Mouse (Mus musculus) brain, embryonic 14.5 days (tissue): ENCODE results near the gene Zscan26. TPM values are rescaled to one million over a fixed set of nuclear protein-coding genes. Genes with fewer than 3 reads are reported as not detected.
A peak's percentile ranks its signal among the peaks of the same experiment; 100 is the strongest.

Experiments used
- DNase-seq: peaks from one replicate; pipeline ENCODE4 v3.0.0-alpha.2; 2011; ENCODE audit warnings: low read depth
- CTCF ChIP-seq: fragments of 200-500 bp; IDR thresholded peaks from 2 replicates; pipeline ENCODE4 v1.5.1; 2012; ENCODE audit warnings: inconsistent platforms, mild to moderate bottlenecking, moderate library complexity, borderline replicate concordance; ENCODE audit not compliant: insufficient read depth, insufficient read length; ENCODE audit errors: extremely low read depth
- POLR2A ChIP-seq: fragments of 200-500 bp; IDR thresholded peaks from 2 replicates; pipeline ENCODE4 v1.6.1; 2012; ENCODE audit warnings: mild to moderate bottlenecking, inconsistent platforms, borderline replicate concordance; ENCODE audit not compliant: poor library complexity, insufficient read depth, insufficient read length, severe bottlenecking; ENCODE audit errors: extremely low read depth
- polyA plus RNA-seq: library from polyadenylated mRNA; depleted of rRNA; stranded (reverse); fragments of >200 nt; gene quantifications from 2 replicates; pipeline ENCODE4 v1.2.3, GENCODE M21; 2012

The Zscan26 gene
- polyA plus RNA-seq, 1 experiment: 36.7 TPM

- TF ChIP-seq CTCF (no peak), POLR2A (no peak)
- DNase-seq: no peak
Measured at GRCm38 (mm10) chr13:21456347-21456746, 2.8 kb upstream of the Zscan26 start.

DNA sequence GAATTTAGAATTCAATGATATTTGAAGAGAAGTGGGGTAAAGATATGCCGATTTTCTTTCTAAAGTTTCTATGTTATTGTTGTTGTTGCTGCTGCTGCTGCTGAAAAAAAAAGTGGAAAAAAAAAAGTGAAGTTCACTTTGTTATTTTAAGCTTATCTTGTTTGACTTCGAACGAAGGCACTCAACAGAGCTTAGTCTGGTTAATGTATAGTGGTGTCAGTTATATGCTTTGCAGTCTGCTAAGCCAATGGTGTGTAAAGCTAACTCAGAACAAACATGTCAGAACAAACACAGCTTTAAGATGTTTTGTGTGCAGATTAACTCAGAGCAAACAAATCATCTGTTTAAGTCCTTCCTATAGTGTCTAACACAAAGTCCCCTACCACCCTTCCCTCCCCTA, 603 bp upstream of the Zscan26 start:
- TF ChIP-seq POLR2A (no peak), CTCF (no peak)
- DNase-seq: no peak

DNA sequence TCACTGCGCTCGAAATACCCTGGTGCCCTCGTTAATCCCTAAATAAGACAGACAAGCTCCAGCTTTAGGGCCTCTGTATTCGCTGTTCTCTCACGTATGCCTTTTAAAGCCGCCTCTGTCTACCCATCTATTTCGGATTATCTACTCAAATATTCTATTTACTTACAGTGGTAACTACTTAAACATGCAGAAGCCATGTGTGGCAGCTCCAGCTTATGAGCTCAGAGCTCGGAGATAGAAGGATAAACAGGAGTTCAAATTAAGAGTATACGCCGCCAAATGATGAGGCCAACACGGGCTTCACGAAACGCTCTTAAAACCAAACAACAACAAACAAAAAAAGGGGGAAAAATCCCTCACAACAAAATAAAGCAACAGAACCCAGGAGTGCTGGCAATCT, 488 bp downstream of the Zscan26 start:
- DNase-seq: no peak
- TF ChIP-seq POLR2A: no peak
- no peak for TF ChIP-seq CTCF

GRCm38 (mm10) chr13:21447856-21448614, 5.5 kb downstream of the Zscan26 start:
- no peak for TF ChIP-seq CTCF
- TF ChIP-seq POLR2A: no peak
- DNase-seq: no peak

GRCm38 (mm10) chr13:21446796-21447195, 6.7 kb downstream of the Zscan26 start:
- no peak for DNase-seq
- TF ChIP-seq CTCF: no peak
- TF ChIP-seq POLR2A: no peak

GRCm38 (mm10) chr13:21441207-21441572, 12.3 kb downstream of the Zscan26 start:
- no peak for TF ChIP-seq CTCF
- TF ChIP-seq POLR2A: no peak
- DNase-seq: no peak

DNA sequence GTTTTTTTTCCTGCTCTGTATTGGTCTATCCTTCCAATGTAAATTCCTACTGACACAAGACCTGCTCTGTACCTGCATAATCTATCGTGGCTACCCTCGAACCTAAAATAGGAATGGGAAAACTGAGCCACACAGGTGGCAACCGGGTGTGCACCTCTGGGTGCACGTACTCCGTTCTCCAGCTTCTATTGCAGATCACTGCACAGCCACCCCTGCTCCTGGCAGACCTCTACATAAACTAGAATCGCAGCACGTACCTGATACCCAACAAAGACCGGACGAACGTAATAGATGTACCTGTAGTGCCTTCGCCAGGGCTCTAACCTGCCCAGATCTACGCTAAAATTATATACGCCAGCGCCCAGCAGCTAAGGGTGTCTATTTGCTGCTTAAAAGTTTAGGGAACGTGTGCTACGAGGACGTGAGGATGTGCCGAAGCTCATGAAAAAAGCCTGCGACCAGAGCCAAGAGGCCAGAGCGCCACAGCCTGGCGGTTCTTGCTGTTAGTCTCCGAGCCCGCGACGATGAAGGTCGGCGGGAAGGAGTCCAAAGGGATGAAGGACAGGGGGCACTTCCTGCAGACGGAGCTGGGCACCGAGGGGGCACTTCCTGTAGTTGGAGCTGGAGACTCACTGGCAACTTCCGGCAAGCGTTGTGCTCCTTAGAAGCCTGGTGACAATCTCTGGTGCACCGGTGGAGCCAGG, 12.9 kb downstream of the Zscan26 start, which contains the start of gene Pgbd1:
Gene Pgbd1, minus strand, starts transcription at position 556 of the 704 bp plus-strand sequence.
- peak; percentile 96 for DNase-seq
- TF ChIP-seq CTCF (peak; percentile 31; the same call in 1 of the 2 replicates), POLR2A (peak; percentile 32; the same call in 1 of the 2 replicates)

- TF ChIP-seq CTCF: no peak
- TF ChIP-seq POLR2A: no peak
- DNase-seq: no peak
Measured at GRCm38 (mm10) chr13:21435476-21435875, 18.1 kb downstream of the Zscan26 start.

DNA sequence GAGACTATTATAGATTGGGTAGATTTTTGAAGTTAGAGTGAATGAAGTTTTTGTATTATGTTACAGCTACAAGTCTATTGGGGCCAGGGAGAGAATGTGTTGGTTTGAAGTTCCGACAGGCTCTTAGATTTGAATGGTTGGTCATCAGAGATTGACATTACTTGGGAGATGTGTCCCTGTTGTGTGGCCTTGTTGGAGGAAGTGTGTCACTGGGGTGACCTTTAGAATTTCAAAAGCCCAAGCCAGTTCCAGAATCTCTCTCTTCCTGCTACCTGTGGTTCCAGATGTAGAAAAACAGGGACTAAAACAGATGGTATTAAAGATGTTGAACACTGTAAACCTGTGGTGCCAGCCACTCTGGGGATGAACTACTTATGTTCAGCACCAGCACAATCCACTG, 25.9 kb downstream of the Zscan26 start:
- DNase-seq: no peak

DNA sequence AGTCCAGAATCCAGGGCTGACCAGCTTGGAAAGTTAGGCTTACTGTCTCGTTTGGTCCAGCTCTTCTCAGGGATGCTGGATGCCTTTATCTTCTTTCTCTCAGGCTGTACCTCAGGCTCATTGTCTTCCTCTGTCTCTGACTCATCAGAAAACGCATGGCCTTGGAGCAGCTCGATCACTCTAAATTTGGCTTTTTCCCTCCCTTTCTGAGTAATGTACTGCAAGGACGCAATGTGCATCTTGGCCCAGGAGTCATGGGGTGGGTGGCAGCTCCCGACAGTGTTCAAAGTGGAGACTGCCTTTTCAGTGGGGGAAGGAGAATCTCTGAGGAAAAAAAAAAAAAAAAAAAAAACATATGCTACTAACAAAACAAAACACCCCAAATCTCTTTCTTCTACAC, 30.2 kb downstream of the Zscan26 start:
- DNase-seq: no peak
- TF ChIP-seq POLR2A (no peak), CTCF (no peak)

More for the DNA sequence above, 25.9 kb downstream of the Zscan26 start:
- TF ChIP-seq CTCF (no peak), POLR2A (no peak)

DNA sequence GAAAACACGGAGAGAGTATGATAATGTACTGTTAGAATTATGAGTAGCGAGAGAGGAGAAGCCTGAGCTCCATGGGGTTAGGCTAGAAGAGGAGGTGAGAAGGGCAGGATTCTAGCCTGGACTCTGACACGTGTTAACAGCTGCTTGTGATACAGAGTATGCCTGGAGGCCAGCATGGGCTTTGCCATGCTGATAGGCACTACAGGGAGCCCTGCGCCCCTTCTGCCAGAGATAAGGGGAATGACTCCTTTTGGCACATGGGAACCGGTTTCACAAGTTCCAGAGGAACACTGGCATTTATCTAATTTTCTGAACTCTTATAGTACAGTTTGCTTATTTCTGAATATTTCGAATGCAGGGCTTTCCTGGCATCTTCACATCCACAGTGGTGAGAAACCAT, 34.7 kb downstream of the Zscan26 start:
- no peak for DNase-seq
- TF ChIP-seq CTCF (no peak), POLR2A (no peak)
